Mouse (Mus musculus) A20 (cell line): ENCODE measurements at regions not wholly inside any gene's neighbourhood (a gene's known extent, or its start where the extent isn't known, plus 50 kb on each side); places are given as distances from the start of the nearest gene placed in this dataset.
A peak's percentile ranks its signal among the peaks of the same experiment; 100 is the strongest.

Experiments
- DNase-seq: peaks from one replicate; pipeline ENCODE4 v3.0.0-alpha.2; 2011; ENCODE audit warnings: low read depth, low spot score

DNA sequence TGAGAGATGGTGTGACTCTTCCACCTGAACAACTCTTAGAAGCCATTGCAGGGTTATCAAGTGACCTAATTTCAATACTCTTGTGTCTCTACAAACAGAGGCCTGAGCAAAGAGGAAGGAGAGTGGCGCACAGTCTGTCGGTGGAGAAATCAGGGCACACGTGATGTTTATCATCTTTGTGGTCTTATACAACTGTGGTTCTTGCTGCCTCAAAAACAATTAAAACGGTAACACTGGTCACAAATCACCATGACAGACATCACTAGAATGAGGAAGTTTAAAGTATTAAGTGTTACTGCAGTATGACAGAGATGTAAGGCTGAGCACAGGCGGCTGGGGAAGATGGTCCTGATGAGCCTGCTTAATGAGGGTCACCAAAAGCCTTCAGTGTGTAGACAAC lies 73.6 kb downstream of the Sdc1 start:
- DNase-seq, result peak; percentile 47

GRCm38 (mm10) chr12:8845443-8845842 lies 74.3 kb downstream of the Sdc1 start:
- no peak for DNase-seq

DNA sequence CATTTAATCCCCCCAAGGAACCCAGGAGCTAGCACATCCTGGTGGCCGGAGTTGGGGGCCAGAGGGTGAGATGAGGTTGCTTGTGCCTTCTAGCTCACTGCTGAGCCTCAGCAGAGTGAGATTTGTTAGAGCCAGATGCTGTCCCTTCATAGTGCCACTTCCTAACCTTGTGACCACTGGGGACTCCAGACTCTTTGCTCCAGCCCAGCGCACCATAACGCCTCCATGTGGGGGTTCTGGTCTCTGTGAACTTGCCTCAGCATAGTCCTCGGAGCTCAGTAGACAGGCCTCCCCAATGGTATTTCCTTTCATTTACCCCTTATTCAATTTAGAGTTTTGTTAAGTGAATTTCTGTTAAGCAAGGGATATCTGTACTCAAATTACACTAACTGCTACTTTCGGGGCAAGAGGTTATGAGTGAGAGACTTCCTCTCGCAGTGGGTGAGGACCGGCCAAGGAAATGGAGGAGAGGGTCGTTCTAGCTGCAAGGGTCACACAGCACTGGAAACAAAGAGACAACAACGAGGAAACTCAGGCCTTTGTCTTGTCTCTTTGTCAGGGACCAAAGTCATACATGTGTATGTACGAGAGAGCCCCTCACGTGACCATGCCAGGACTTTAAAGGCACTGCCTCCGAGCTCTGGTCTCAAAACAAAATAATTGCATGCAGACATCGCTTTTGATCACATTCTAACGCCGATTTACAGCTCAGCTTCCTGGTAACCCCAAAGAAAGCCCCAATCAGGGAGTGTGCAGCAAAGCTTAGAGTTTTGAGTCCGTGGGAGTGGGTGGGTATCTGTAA lies 74.8 kb upstream of the Laptm4a start:
- no peak for DNase-seq

- no peak for DNase-seq
Observed at GRCm38 (mm10) chr12:8847227-8847857, 74.1 kb upstream of the Laptm4a start.

GRCm38 (mm10) chr12:8847858-8848383 lies 73.5 kb upstream of the Laptm4a start:
- no peak for DNase-seq

DNA sequence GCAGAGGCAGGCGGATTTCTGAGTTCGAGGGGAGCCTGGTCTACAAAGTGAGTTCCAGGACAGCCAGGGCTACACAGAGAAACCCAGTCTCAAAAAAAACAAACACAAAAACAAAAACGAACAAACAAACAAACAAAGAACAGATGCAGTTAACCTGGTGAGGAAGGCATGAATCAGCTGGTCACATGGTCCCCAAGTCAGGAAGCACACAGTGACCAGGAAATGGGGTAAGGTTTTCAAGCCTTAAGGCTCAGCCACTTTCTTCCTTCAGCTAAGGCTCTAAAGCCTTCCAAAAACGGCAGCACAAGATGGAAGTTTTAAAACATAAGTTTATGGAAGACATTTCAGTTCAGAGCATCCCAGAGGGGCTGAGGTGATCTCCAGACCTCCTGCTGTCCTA lies 67.6 kb upstream of the Laptm4a start:
- DNase-seq, result no peak

- no peak for DNase-seq
Observed at GRCm38 (mm10) chr12:8854401-8854800, 67.1 kb upstream of the Laptm4a start.

DNA sequence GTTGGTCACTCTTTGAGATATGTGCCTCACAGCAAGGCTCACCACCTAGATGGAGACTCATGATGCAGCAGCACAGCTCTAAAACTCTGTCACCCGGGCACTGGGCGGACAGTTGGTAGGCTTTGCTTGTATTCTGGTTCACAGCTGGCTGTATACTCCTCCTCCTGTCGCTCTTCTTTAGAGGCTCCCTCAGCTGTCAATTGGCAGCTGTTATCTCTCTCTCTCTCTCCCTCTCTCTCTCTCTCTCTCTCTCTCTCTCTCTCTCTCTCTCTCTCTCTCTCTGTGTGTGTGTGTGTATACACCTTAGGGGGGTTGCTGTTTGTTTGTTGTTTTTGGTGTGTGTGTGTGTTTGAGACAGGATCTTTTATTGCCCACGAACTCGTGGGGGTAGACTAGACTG lies 66.3 kb upstream of the Laptm4a start:
- no peak for DNase-seq

- no peak for DNase-seq
Observed at GRCm38 (mm10) chr12:8856051-8856543, 65.4 kb upstream of the Laptm4a start.

DNA sequence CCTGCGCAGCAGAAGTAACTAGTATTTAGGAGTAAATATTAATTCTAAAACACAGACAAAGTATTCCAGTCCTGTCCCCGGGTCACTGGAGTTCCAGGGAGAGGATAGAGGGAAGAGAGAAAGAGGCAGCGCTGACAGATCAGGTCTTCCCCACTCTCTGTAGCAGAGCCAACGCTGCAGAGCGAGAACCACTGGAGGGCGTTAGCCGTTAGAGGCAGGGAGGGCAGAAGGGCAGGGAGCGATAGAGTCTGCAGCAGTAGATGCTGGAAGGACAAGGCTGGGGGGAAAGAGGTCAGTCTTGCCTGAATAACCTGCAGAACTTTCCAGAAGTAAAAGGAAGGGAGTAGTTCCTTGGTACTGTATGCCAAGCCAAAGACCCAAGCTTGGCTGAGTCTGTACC lies 64.2 kb upstream of the Laptm4a start:
- no peak for DNase-seq

DNA sequence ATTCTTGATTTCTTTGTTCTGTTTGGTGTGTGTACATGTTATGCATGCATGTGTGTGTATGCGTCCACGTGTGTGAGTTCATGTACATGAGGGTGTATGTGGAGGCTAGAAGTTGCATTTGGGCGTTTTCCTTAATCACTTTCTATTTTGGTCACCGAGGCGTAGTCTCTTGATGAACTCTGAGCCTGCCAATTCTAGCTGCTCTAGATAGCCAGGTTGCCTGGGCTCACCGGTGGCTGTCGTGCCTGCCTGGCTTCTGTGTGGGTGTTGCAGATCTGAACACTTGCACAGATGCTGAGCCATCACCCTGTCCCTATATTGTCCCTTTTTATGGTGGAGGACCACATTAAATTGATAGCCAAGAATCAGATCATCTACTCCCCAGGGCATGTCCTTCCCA lies 62.7 kb upstream of the Laptm4a start:
- no peak for DNase-seq

DNA sequence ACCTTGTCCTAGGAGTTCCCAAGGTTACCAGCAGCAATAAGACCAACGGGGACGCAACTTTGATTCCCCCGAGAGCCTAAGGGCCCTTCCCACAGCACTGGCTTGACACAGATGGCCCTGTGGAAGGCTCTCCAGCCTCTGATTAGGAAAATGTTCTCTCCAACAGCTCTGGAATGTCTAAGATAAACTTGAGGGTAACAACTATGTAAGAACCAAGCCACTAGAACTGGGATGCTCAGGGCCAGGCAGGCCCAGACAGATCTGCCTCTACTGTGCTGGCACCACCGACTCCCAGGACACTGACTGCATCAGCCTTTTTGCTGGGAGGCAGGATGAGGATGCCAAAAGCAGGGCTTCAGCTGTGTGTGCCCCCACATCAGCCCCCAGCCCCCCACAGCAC lies 61.9 kb upstream of the Laptm4a start:
- no peak for DNase-seq

GRCm38 (mm10) chr12:8864830-8865229 lies 56.6 kb upstream of the Laptm4a start:
- DNase-seq, result no peak

GRCm38 (mm10) chr12:8865250-8865649 lies 56.2 kb upstream of the Laptm4a start:
- DNase-seq, result no peak

DNA sequence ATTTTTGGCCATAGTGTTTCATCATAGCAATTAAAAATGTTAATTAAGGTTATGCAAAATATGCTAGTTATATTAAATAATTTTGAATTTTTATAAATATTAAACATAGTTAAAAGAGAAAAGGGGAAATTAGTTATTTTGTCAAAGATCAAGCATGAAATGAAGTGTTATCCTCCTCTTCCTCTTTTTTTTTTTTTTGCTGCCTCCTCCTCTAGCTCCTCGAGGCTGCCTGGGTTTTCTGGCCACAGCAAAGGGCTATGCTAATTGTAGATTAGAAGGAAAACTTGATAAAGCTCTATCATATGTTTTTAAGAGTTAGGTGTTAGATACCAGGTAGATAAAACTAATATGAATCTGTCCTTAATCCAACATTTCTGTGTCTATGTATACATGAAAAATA lies 54.4 kb upstream of the Laptm4a start:
- DNase-seq, result no peak

- DNase-seq, result no peak
Observed at GRCm38 (mm10) chr12:8868690-8869089, 52.8 kb upstream of the Laptm4a start.

DNA sequence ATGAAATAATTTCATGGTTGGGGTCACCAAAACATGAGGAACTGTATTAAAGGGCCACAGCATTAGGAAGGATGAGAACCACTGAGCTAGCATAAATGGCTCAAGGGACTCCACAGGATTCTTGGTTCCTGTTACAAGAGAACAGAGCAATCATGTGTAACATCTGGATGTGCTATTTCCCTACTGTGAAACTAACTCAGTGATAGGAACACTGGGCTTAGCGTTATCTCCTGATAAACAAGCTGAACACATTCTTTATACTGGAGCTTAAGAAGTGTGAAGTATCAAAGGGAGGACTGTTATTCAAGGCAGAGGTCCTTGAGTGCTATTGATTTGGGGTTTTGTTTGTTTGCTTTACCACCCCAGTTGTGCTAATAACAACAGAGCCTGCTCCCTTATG lies 52.3 kb upstream of the Laptm4a start:
- DNase-seq, result no peak
